32 mouse cellular contexts compared by ENCODE assay signal in the genomic region with DNA sequence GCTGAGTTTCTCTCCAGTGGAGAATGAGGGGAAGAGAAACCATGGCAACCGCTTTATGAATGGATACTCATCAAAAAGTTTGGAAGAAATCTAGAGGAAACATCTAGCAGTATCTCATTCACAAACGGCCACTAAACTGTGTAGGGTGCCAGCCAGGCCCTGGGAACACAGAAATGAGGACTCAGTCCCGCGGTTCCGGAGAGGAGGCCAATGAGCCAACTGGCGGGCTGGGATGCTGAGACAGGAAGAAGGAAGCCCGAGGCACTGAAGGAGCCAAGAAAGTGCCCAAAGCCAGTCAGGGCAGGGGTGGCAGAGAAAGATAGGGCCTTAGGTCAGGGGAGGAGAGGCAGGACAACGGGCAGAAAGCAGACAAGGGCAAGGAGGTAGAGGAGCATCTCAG. TPM values are rescaled to one million over a fixed set of nuclear protein-coding genes. Genes with fewer than 3 reads are reported as not detected.
DNase-seq lines count a peak whose midpoint lies in the region; ATAC-seq and TF ChIP-seq lines count a peak whose summit lies in the region.
"Had no signal": no experiment of that assay in that cellular context is flagged by ENCODE, and none has a peak within 500 bp of the region (broad histone marks: within the 10 kb centered on the region; RNA-seq: fewer than 3 reads in every experiment).

No protein-coding gene starts in this region.

- no peak for ATAC-seq in embryonic facial prominence, embryonic 12.5 days (ENCODE audit: insufficient number of reproducible peaks, insufficient read depth, low FRiP score, low TSS enrichment)
- ATAC-seq in hindbrain, postnatal 0 days = peak; percentile 55; the same call in 1 of the 2 replicates
- no peak for ATAC-seq in hindbrain, embryonic 16.5 days
- ATAC-seq: intestine, postnatal 0 days; midbrain, embryonic 13.5 days had no signal

- DNase-seq in cerebellum, adult 11-12 months = peak; percentile 15
- no peak for DNase-seq in cerebellum, adult 8-10 months
- no peak for DNase-seq in embryonic facial prominence, embryonic 10.5 days (ENCODE audit: low spot score)
- DNase-seq in hindbrain, postnatal 0 days (ENCODE audit: low spot score) = peak; percentile 20
- no peak for DNase-seq in retina, postnatal 1 day
- DNase-seq: adrenal gland, postnatal 25 days; gastrocnemius, postnatal 10 days; heart, adult 11 months; kidney, adult 9 months; kidney, postnatal 10 days; layer of hippocampus, adult 9-11 months; right cerebral cortex, postnatal 14 days; thymus, postnatal 14 days had no signal

- H3K9me3 ChIP-seq in embryonic facial prominence, embryonic 12.5 days = no peaks in the 10 kb centered on the region
- H3K9me3 ChIP-seq in embryonic facial prominence, embryonic 10.5 days = no peaks in the 10 kb centered on the region
- H3K9me3 ChIP-seq in hindbrain, postnatal 0 days (ENCODE audit: low read length) = no peaks in the 10 kb centered on the region
- no peaks in the 10 kb centered on the region for H3K9me3 ChIP-seq in hindbrain, embryonic 16.5 days (ENCODE audit: control insufficient read depth, low read length)
- no peaks in the 10 kb centered on the region for H3K9me3 ChIP-seq in E14TG2a.4 (ENCODE audit: low read length)
- H3K9me3 ChIP-seq: embryonic facial prominence, embryonic 15.5 days; forebrain, embryonic 12.5 days; heart, embryonic 10.5 days; heart, embryonic 15.5 days; hindbrain, embryonic 12.5 days; limb, embryonic 12.5 days; liver, embryonic 15.5 days; lung, embryonic 15.5 days; midbrain, embryonic 13.5 days had no signal

- H3K4me1 ChIP-seq in embryonic facial prominence, embryonic 12.5 days = peaks cover 6% of the 10 kb centered on the region; the same call in 1 of the 2 replicates
- H3K4me1 ChIP-seq in embryonic facial prominence, embryonic 10.5 days = peaks cover 20% of the 10 kb centered on the region
- peaks cover 3% of the 10 kb centered on the region; the same call in 1 of the 2 replicates for H3K4me1 ChIP-seq in hindbrain, postnatal 0 days (ENCODE audit: insufficient read depth, low read length)
- H3K4me1 ChIP-seq in hindbrain, embryonic 16.5 days (ENCODE audit: control insufficient read depth, insufficient read depth, low read depth, low read length) = no peaks in the 10 kb centered on the region
- peaks cover 83% of the 10 kb centered on the region for H3K4me1 ChIP-seq in E14TG2a.4 (replicated peaks; ENCODE audit: low read depth, low read length)
- H3K4me1 ChIP-seq: hindbrain, embryonic 12.5 days; limb, embryonic 12.5 days; lung, embryonic 15.5 days had no signal

- TF ChIP-seq CTCF in hindbrain, postnatal 0 days (IDR thresholded peaks at IDR 0.05; ENCODE audit: low read depth) = no peak
- TF ChIP-seq CTCF in E14TG2a.4 (conservative IDR thresholded peaks at IDR 0.05; ENCODE audit: low read length) = no peak

- WGBS in embryonic facial prominence, embryonic 12.5 days = 35% methylated on average over 8 of the region's 8 CpGs
- WGBS in embryonic facial prominence, embryonic 10.5 days = 29% methylated on average over 8 of the region's 8 CpGs
- WGBS in hindbrain, postnatal 0 days = 21% methylated on average over 8 of the region's 8 CpGs
- 37% methylated on average over 8 of the region's 8 CpGs for WGBS in hindbrain, embryonic 16.5 days

- H3K4me3 ChIP-seq in embryonic facial prominence, embryonic 12.5 days = no peak overlapping the region
- no peak overlapping the region for H3K4me3 ChIP-seq in embryonic facial prominence, embryonic 10.5 days
- H3K4me3 ChIP-seq in hindbrain, postnatal 0 days (ENCODE audit: low read length) = no peak overlapping the region
- H3K4me3 ChIP-seq in hindbrain, embryonic 16.5 days (ENCODE audit: low read length) = no peak overlapping the region
- peak overlapping the region; percentile 56 for H3K4me3 ChIP-seq in E14TG2a.4 (replicated peaks; ENCODE audit: low read length)
- H3K4me3 ChIP-seq: embryonic facial prominence, embryonic 15.5 days; forebrain, embryonic 12.5 days; heart, embryonic 10.5 days; heart, embryonic 15.5 days; hindbrain, embryonic 12.5 days; limb, embryonic 12.5 days; liver, embryonic 15.5 days; lung, embryonic 15.5 days; midbrain, embryonic 13.5 days had no signal

- H3K27me3 ChIP-seq in embryonic facial prominence, embryonic 12.5 days = no peaks in the 10 kb centered on the region
- peaks cover 17% of the 10 kb centered on the region; the same call in 1 of the 2 replicates for H3K27me3 ChIP-seq in embryonic facial prominence, embryonic 10.5 days (replicated peaks; ENCODE audit: low read depth, poor library complexity, severe bottlenecking)
- no peaks in the 10 kb centered on the region for H3K27me3 ChIP-seq in hindbrain, postnatal 0 days (ENCODE audit: insufficient read depth, low read length)
- H3K27me3 ChIP-seq in hindbrain, embryonic 16.5 days (replicated peaks; ENCODE audit: control insufficient read depth, insufficient read depth, low read length) = no peaks in the 10 kb centered on the region
- H3K27me3 ChIP-seq in E14TG2a.4 (ENCODE audit: insufficient read depth, low read length) = no peaks in the 10 kb centered on the region
- H3K27me3 ChIP-seq: CH12.LX; embryonic facial prominence, embryonic 15.5 days; limb, embryonic 12.5 days; lung, embryonic 15.5 days; midbrain, embryonic 13.5 days had no signal

- H3K36me3 ChIP-seq in embryonic facial prominence, embryonic 12.5 days = no peaks in the 10 kb centered on the region
- no peaks in the 10 kb centered on the region for H3K36me3 ChIP-seq in embryonic facial prominence, embryonic 10.5 days (replicated peaks)
- H3K36me3 ChIP-seq in hindbrain, postnatal 0 days (ENCODE audit: insufficient read depth, low read length) = no peaks in the 10 kb centered on the region
- H3K36me3 ChIP-seq in hindbrain, embryonic 16.5 days (ENCODE audit: control insufficient read depth, insufficient read depth, low read length) = no peaks in the 10 kb centered on the region
- no peaks in the 10 kb centered on the region for H3K36me3 ChIP-seq in E14TG2a.4 (ENCODE audit: insufficient read depth, low read length)
- H3K36me3 ChIP-seq: embryonic facial prominence, embryonic 15.5 days; forebrain, embryonic 12.5 days; heart, embryonic 10.5 days; heart, embryonic 15.5 days; hindbrain, embryonic 12.5 days; limb, embryonic 12.5 days; liver, embryonic 15.5 days; lung, embryonic 15.5 days; midbrain, embryonic 13.5 days had no signal

- peak overlapping the region; percentile 29; the same call in 1 of the 2 replicates for H3K9ac ChIP-seq in embryonic facial prominence, embryonic 12.5 days
- H3K9ac ChIP-seq in hindbrain, postnatal 0 days (replicated peaks; ENCODE audit: low read length) = no peak overlapping the region
- no peak overlapping the region for H3K9ac ChIP-seq in hindbrain, embryonic 16.5 days (ENCODE audit: low read depth, low read length)
- H3K9ac ChIP-seq: embryonic facial prominence, embryonic 15.5 days; forebrain, embryonic 12.5 days; heart, embryonic 15.5 days; hindbrain, embryonic 12.5 days; limb, embryonic 12.5 days; liver, embryonic 15.5 days; lung, embryonic 15.5 days; midbrain, embryonic 13.5 days had no signal

- H3K4me2 ChIP-seq in embryonic facial prominence, embryonic 12.5 days (replicated peaks) = no peak overlapping the region
- no peak overlapping the region for H3K4me2 ChIP-seq in hindbrain, postnatal 0 days (ENCODE audit: low read depth, low read length)
- no peak overlapping the region for H3K4me2 ChIP-seq in hindbrain, embryonic 16.5 days (ENCODE audit: low read length)
- H3K4me2 ChIP-seq: embryonic facial prominence, embryonic 15.5 days; forebrain, embryonic 12.5 days; heart, embryonic 15.5 days; hindbrain, embryonic 12.5 days; limb, embryonic 12.5 days; liver, embryonic 15.5 days; lung, embryonic 15.5 days; midbrain, embryonic 13.5 days had no signal

- no peak overlapping the region for H3K27ac ChIP-seq in embryonic facial prominence, embryonic 12.5 days
- no peak overlapping the region for H3K27ac ChIP-seq in embryonic facial prominence, embryonic 10.5 days (replicated peaks)
- H3K27ac ChIP-seq in hindbrain, postnatal 0 days = no peak overlapping the region
- no peak overlapping the region for H3K27ac ChIP-seq in hindbrain, embryonic 16.5 days (ENCODE audit: low read depth, low read length)
- H3K27ac ChIP-seq: embryonic facial prominence, embryonic 15.5 days; forebrain, embryonic 12.5 days; heart, embryonic 10.5 days; heart, embryonic 15.5 days; hindbrain, embryonic 12.5 days; limb, embryonic 12.5 days; liver, embryonic 15.5 days; lung, embryonic 15.5 days; midbrain, embryonic 13.5 days had no signal

RNA-seq across cellular contexts. Expression of a gene that starts 18.9 kb away (rescaled TPM):
- polyA plus RNA-seq in embryonic facial prominence, embryonic 12.5 days (2016; fragmentation: Nextera tagmentation; extraction: Ambion mirVana) = not detected in 2 replicates
- not detected in 2 replicates for polyA plus RNA-seq in embryonic facial prominence, embryonic 10.5 days (2016; fragmentation: Nextera tagmentation; extraction: Ambion mirVana)
- total RNA-seq in hindbrain, postnatal 0 days (2014; rRNA removed) = 42.6 and 66.3 TPM in 2 replicates
- polyA plus RNA-seq in hindbrain, postnatal 0 days (2015; fragmentation: Nextera tagmentation; extraction: Ambion mirVana) = 24.9 and 32.1 TPM in 2 replicates
- polyA plus RNA-seq in hindbrain, embryonic 16.5 days (2015; fragmentation: Nextera tagmentation; extraction: Ambion mirVana) = 2.7 and 6.1 TPM in 2 replicates
- total RNA-seq: CH12.LX; common myeloid progenitor, adult 5-6 weeks; liver, adult 2 months; megakaryocyte progenitor cell, adult 5-6 weeks; monocyte, adult 5-6 weeks had no signal
- polyA plus RNA-seq: C2C12; embryonic facial prominence, embryonic 15.5 days; forebrain, embryonic 12.5 days; heart, embryonic 10.5 days; heart, embryonic 15.5 days; limb, embryonic 12.5 days; liver, adult 2 months; liver, embryonic 15.5 days had no signal

RNA-seq across cellular contexts. Expression of a gene that starts 39.8 kb away (rescaled TPM):
- 78.6 and 81.2 TPM in 2 replicates for polyA plus RNA-seq in embryonic facial prominence, embryonic 12.5 days (2016; fragmentation: Nextera tagmentation; extraction: Ambion mirVana)
- 48.3 and 50.3 TPM in 2 replicates for polyA plus RNA-seq in embryonic facial prominence, embryonic 10.5 days (2016; fragmentation: Nextera tagmentation; extraction: Ambion mirVana)
- 251 and 277 TPM in 2 replicates for total RNA-seq in hindbrain, postnatal 0 days (2014; rRNA removed)
- 329 and 369 TPM in 2 replicates for polyA plus RNA-seq in hindbrain, postnatal 0 days (2015; fragmentation: Nextera tagmentation; extraction: Ambion mirVana)
- polyA plus RNA-seq in hindbrain, embryonic 16.5 days (2015; fragmentation: Nextera tagmentation; extraction: Ambion mirVana) = 329 and 392 TPM in 2 replicates

RNA-seq across cellular contexts. Expression of a gene that starts 53.9 kb away (rescaled TPM):
- 1.4 and 1.7 TPM in 2 replicates for polyA plus RNA-seq in embryonic facial prominence, embryonic 12.5 days (2016; fragmentation: Nextera tagmentation; extraction: Ambion mirVana)
- 1.3 and 2.1 TPM in 2 replicates for polyA plus RNA-seq in embryonic facial prominence, embryonic 10.5 days (2016; fragmentation: Nextera tagmentation; extraction: Ambion mirVana)
- 0.10 and 0.54 TPM in 2 replicates for total RNA-seq in hindbrain, postnatal 0 days (2014; rRNA removed)
- polyA plus RNA-seq in hindbrain, postnatal 0 days (2015; fragmentation: Nextera tagmentation; extraction: Ambion mirVana) = 0.10 and 0.11 TPM in 2 replicates
- 0.24 and 0.30 TPM in 2 replicates for polyA plus RNA-seq in hindbrain, embryonic 16.5 days (2015; fragmentation: Nextera tagmentation; extraction: Ambion mirVana)

Comparison
In these comparisons a context has a peak if more than half of its experiments do, and no peak if none do; other contexts are left out.
1. DNase-seq: peak in cerebellum, adult 11-12 months (single experiment) and hindbrain, postnatal 0 days (single experiment); none in cerebellum, adult 8-10 months (single experiment), embryonic facial prominence, embryonic 10.5 days (single experiment) and retina, postnatal 1 day (single experiment).